Mouse (Mus musculus) heart, postnatal 10 days (tissue): ENCODE results near the gene Dnm3. TPM values are rescaled to one million over a fixed set of nuclear protein-coding genes. Genes with fewer than 3 reads are reported as not detected.

Experiments
- DNase-seq, 2 experiments: peaks; one replicate each; pipeline ENCODE4 v3.0.0; 2021
- intact Hi-C: fragments of 180-260 bp; cut with DNase I; formaldehyde crosslinking; loops from one replicate; pipeline ENCODE4 v1.15.1; 2025
- total RNA-seq, 2 experiments: library from RNA; stranded (reverse); gene quantifications; 2 replicates each; pipeline ENCODE4 v1.2.3; 2021

The Dnm3 gene
- total RNA-seq, 2 experiments from 2014 or later: 6.4 to 8.4 TPM

DNA sequence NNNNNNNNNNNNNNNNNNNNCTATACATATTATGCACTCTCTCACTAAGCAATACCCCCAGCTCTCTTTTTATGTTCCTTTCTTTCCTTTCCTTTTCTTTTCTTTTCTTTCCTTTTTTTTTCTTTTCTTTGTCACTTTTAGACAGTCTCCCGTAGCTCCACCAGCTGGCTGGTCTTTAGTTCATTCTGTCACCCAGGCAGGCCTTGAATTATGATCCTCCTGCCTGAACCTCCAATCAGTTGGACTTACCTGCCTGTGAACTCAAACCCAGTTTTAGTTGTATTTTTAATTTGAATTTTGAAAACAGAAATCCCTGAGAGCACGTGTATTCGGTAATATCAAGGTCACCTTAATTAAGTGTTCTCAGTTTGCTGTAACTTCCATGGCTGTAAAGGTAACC lies 141.6 kb downstream of the Dnm3 start:
- intact Hi-C loops: no loop called here
- DNase-seq: no peak

DNA sequence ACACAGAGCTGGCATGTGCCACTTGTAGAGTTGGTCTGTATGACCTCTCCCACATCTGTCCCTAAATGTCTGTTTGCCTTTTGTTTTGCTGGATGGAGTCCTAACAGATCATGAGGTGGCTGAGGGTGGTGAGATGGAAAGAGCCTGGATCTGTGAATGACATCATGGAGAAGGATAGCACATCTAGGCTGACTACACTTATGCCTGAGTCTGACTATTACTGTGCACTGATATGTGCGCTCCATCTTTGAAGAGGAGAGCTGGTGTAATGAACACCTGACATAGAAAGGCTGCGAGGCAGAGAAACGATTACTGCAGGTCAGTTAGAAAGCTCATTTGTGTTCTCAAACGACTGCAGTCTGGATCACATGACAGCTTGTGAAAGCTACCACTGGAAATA lies 149.2 kb downstream of the Dnm3 start:
- intact Hi-C loops: no loop called here
- no peak for DNase-seq

DNA sequence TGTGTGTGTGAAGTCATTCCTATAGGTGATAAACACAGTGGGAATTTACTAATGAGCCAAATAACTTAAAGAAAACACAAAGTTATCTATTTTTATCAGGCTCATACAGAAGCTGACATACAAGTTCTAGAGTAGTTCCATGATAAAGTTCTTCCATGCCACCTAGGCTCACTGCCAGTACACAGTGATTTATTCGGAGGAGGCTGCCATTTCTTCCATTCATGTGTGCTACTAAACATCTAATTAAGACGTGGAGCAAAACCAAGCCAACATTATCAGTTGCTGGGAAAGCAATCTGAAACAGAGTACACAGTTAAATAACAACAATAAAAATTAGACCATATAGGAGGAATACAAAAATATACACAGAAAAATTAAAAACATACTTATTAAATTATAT lies 150.2 kb downstream of the Dnm3 start:
- no peak for DNase-seq
- intact Hi-C loops: no loop called here

DNA sequence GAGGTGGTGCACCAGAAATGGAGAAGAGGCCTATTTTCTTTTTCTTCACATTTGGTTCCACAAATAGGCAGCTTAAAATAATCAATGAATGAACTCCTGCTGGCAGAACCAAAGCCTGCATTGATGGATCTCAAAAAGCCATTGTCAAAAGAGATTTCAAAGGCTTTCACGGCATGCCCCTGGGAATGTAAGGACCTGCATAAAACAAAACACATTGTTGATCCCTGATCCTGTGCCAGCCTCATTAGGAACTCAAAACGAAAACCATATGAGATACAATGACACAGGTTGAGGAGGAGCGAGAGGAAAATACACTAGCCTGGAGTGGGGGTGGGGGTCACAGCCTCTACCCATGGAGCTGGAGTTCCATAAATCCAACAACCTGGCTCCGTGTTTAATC lies 153.4 kb downstream of the Dnm3 start:
- intact Hi-C loops: no loop called here
- DNase-seq: no peak

DNA sequence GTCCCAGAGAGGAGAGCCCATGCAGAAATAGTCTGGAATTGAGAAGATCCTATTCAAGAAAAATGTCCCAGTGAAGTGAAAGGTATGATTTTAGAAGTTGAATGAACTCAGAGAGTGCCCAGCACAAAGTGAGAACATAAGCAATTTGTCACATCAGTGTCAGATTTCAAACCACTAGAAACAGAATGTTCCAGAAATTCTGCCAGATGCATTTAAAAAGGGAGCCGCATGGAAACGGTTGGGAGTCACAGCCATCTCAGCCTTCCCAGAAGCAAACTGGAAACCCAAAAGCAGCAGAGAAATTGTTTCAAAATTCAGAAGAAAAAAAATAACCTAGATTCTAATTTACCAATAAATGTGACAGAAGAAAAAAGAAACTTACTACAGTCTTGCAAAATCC lies 154.7 kb downstream of the Dnm3 start:
- DNase-seq: no peak
- intact Hi-C loops: no loop called here

DNA sequence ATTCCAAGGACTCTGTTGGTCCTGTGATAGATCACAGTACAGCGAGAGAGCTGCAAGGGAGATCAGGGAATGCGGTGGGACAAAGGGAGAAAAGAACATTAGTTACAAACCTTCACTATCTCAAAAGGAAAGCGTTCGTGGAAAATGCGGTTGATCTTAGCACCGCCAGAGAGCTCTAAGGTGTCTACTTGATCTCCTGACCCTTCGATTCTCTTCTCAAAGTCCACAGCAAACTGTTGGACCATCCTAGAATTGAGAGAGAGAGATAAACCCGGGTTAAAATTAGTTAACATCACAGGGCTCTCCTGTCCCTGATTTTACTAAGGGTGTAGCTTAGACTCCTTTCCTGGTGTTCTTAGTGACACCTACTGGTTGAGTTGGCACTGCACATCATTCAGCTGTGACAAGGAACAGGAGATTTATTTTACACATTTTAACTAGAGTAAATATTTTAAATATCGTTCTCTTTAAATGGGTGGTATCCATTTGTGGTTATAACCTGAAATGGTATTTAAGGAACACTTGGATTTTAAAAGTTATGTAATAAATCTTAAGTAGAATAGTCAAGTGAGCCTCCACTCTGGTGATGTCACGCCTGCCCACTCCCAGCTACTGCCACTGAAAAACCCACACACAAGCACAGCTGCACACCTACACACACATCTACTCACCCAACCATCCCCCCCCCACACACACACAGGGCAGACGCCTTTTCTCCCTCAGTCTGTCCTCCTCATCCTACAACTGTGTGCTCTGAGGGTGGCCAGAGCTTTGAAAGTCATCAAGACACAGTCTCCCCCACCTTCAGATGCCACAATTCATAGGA lies 164.2 kb downstream of the Dnm3 start:
- intact Hi-C loops: loop anchor here (1.0 to 5.0 kb wide), 3 partner anchors 91 to 337 kb away; no protein-coding TSS in a partner anchor
- peak; percentile 54 to 60 for DNase-seq

DNA sequence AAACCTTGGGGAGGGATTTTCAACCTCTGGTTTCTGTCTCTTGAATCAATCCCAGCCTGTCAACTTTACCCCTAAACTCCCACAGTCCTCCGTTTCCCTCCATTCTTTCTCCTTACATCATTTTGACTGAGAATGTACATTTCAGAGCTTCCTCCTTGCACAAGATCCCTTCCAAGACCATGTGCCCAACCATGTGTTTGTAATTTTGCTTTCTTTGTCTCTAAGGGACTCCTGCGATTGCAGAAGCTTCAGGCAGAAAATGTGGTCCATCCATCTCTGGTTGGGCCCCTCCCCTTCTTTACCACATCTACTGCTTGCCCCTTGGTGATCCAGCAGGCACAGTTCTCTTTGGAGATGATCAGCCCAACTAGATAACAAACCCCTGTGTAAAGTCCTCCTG lies 165.2 kb downstream of the Dnm3 start:
- intact Hi-C loops: loop anchor here (1.0 to 5.0 kb wide), 3 partner anchors 90 to 336 kb away; no protein-coding TSS in a partner anchor
- no peak for DNase-seq

DNA sequence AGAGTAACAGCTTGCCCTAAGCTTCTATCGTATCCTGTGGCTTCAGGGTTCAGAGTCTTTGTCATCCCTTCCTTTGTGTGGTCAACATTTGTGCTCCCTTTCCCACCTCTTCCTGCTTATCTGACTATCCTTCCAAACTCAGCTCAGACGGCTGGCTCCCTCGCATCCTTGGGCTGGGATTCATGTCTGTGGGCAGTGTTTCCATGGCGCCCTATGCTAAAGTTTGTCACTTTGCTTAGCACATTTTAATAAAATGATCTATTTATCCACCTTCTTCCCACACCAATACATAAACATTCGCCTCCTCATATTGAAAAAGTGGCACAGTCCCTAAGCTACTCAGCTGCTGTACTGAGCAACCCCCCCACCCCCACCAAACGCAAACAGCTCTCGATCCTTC lies 165.7 kb downstream of the Dnm3 start:
- no peak for DNase-seq
- intact Hi-C loops: loop anchor here (2.0 to 5.0 kb wide), 2 partner anchors 90 to 335 kb away; no protein-coding TSS in a partner anchor

DNA sequence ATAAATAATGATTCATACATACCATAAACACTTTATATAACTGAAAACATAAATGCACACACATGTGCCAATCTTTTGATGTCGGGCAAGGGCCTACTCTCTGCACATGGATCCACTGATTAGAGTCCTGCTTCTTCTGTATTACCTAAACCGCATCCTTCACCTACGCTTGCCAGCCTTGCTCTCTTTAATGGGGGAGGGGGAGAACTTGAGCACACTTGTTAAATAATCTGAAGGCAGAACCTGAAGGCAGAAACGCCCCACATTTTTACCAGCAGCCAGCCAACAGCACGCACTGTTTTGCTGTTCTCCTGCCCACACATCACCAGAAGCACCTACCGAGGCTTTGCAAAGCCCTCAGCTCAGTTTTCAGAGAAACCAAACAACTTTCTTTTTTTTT lies 172.6 kb downstream of the Dnm3 start:
- no peak for DNase-seq
- intact Hi-C loops: no loop called here

DNA sequence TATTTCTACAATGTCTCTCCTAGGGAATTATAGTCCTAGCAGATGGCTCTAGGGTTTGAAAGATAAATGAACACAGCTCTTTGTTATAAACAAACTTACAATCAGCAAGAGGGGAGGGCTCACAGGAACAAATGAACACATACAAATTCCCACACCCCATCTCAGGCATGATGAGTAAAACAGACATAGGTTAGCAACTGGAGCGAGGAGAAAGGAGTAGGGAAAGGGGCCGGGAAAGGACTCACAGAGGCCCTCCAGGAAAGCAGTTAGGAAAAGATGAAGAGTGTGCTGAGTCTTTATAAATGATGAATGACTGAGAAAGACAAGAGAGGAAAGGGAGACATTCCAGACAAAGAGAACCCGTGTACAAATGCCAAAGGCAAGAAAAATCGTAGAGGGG lies 175.4 kb downstream of the Dnm3 start:
- intact Hi-C loops: no loop called here
- no peak for DNase-seq

DNA sequence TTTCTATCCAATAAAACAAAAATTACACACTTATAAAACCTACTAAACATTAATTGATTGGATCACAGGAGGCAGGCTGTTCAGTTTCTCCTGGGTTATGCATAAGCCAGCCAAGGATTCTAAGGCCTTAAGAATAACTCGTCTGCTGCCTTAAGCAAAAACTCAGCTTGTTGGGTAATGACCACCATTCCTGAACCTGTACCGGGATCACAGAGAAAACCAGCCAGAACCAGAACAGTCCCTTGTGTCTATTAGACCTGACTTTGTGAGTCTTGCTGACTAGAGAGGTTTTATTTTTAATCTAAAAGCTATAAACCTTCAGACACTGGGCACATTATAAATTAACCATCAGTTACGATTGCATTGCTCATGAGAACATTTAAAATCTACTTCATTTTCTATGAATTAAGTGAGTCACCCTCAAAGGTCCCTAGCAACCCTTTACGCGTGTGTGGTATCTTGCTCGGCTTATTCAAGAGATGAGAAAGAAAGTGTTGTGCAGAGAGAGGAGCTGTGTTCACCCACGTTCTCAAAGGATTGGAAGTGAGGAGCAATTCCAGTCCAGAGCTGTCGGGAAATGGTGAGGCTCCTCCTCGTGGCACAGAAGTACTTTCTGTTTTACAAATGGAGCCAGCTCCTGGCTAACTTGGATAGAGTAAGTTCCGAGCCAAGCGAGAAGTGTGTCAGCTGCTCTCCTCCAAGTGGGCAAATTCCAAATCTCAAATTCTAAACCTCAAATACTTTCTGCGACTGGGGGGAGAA lies 178.1 kb downstream of the Dnm3 start:
- intact Hi-C loops: no loop called here
- peak; percentile 25 to 42 for DNase-seq

DNA sequence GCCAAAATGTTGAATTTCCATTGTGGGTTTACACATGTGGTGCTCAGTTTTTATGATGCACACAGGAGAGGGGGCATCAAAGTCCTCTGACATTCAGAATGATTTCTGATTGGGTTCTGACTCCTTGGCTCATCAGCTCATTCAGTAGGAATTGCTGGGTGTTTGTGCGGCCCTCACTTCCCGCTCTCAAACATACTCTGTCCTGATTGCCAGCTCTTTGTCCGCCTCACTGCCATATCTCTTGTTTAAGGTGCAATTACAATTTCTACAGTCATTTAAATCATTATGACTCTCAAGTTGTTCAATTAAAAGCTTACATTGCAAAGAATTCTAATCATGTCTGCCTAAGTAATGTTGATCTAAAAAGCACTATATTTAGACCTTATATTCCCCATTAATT lies 179.3 kb downstream of the Dnm3 start:
- intact Hi-C loops: no loop called here
- DNase-seq: no peak

DNA sequence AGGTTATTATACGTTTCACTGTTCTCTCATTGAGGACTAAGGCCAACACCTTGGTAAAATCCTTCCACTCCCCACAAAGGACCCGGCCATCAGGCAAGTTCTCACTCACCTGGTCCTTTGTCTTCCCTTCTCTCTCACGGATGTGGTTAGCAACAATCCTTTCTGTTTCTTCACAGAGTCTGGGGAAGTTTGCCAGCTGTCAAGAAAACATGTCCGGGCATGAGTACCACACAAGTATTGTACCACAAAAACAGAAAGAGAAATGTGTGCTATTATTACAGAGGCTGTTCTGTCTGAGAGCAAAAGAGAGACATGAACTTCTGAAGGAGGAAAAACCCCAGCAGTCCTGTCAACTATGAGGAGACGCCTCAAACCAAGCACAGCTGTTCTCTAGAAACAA lies 182.4 kb downstream of the Dnm3 start:
- peak; percentile 11 to 17 for DNase-seq
- intact Hi-C loops: no loop called here

DNA sequence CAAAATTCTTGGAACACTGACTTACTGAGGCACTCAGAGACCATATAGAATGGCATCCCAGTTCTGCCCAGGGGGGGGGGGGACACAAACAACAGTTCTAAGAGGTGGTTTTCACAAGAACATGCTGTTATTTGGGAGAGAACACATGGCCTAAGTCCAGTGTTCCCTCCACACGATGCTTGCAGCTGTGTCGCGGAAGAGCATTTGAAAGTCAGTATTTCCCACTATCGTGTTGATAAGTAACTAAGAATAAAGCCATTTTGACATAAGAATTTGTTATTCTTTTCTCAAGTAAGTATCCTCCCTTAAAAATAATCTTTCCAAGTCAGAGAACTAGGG lies 183.3 kb downstream of the Dnm3 start:
- DNase-seq: peak in 1 of 2 experiments; percentile 28
- intact Hi-C loops: no loop called here

DNA sequence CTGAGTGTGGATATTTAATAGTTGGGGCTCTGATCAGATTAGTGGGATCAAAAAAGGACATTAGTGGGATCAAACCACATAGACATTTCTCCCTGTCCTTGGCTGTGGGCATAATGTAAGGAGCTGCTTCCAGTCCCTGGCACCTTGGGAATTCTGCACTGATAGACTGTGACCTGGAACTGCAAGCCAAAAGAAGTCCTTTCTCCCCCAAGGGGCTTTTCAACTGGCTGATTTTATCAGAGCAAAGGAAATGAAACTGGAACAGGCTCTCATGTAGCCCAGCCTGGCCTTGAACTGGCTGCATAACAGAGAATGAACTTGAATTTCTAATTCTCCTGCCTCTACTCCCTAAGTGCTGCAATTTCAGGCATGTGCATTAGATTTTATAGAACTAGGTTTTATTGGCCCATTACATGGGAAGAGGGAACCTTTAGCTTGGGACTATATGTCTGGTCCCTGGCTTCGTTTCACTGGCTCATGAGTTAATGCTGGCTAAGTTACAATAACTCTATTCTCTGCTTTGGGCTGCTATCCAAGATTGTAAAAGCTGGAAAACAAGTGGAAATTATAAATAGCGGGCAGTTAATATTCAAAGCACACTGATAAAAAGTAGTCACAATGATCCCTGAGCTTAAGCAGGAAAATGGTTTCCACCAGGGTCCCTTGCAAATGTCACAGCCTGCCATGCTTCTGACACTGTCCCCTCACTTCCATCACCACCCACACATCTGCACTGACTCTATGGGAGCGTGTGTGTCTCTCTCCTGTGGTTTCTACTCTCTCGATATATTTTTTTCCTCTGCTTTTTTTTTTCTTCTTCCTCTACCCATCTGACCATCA lies 183.9 kb downstream of the Dnm3 start:
- peak; percentile 22 to 29 for DNase-seq
- intact Hi-C loops: no loop called here

DNA sequence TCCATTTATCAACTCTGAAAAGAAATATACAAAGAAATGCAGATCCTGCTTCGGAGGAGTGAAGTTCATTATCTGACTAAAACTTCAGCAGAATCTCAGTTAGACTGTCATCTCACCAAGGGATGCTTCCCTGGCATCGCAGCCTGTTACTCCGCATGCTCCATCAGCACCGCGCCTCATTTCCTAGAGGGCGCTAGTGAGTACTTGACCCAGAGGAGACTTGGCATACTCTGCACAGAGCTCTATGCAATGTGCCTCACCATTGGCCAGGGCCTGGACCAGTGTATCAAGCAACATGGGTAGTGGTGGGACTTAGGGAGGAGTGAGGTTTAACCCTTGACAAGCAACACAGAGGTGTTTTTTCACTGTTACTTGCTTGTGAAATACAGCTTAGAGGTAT lies 190.9 kb downstream of the Dnm3 start:
- DNase-seq: no peak
- intact Hi-C loops: no loop called here

DNA sequence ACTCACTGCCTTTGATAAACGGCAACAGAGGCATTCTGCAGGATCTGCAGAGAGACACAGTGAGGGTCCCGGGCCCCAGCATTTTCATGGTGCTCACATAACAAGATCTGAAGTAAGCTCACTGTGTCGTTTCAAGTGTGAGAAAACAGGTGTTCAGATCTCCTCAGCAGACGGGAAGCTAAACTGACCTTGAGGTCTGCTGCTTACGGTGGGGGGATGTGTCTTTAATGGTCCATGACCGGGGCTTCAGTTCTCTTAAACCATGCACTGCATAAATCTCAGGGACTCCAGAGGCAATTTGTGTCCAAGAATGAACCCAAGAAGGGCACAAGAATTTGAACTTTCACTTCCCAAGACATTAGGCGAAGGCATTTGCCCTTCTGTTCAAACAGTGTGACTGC lies 195.9 kb downstream of the Dnm3 start:
- DNase-seq: no peak
- intact Hi-C loops: no loop called here

DNA sequence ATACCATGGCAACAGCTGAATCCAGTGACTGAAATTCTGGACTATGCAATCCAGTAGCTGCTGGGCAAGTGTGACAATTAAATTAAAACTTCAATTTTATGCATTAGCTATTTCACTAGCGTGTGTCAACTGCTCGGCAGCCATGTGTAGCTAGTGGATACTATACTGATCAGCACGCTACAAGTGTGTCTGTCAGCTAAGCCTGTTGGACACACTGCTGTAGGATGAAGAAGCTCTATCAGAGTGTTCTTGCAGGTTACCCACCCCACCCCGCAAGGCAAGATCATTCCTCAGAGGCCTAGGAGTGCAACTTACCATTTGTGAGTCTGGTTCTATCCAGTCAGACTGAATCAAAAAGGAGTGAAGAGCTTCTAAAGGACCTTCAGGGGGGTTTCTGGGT lies 197.8 kb downstream of the Dnm3 start:
- DNase-seq: no peak
- intact Hi-C loops: no loop called here

DNA sequence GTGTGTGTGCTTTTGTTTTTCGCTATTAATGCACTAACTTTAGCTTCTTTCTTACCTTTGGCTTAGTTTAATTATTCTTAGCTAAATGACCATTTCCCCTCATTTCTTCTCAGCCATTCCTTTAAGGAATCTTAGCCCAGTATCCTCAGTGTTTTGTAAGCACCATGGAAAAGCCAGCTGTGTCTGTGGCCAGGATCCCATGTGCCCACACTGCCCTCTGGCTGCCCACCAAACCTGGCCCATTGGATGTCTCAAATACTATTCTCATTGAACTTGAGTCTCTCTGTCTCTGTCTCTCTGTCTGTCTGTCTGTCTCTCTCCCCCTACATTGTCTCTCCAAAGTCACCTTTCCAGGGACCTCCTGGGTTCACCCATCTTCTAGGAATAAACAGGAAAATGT lies 201.8 kb downstream of the Dnm3 start:
- intact Hi-C loops: loop anchor here (1.0 kb wide), 1 partner anchor 277 kb away; no protein-coding TSS in a partner anchor
- peak; percentile 30 to 48 for DNase-seq

DNA sequence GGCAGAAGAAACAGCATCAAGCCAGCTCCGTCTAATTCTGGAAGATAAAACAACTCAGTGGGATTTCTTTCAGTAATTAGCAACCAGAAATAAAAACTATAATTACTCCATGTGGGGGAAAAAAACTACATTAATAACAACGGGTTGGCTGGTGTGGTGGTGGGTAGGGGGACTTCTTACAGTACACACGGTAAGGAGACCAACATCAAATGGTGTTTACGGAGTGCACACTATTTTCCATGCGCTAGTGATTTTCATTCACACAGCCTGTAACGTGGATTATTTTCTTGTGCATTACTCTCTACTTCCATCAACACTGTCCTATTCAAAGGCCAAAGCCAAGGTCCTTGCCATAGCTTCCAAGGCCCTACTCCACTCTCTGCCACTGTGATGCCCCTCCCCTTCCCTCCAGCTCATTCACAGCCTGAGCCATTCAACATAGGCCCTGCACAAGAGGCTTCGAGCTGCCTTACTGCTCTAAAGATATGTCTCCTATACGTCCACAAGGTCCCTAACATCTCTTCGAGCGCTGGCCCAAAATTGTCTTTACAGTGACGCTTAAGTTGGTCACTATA lies 203.1 kb downstream of the Dnm3 start:
- DNase-seq: no peak
- intact Hi-C loops: no loop called here
